Mouse (Mus musculus): ENCODE measurements at regions not wholly inside any gene's neighbourhood (a gene's known extent, or its start where the extent isn't known, plus 50 kb on each side); places are given as distances from the start of the nearest gene placed in this dataset.

DNA sequence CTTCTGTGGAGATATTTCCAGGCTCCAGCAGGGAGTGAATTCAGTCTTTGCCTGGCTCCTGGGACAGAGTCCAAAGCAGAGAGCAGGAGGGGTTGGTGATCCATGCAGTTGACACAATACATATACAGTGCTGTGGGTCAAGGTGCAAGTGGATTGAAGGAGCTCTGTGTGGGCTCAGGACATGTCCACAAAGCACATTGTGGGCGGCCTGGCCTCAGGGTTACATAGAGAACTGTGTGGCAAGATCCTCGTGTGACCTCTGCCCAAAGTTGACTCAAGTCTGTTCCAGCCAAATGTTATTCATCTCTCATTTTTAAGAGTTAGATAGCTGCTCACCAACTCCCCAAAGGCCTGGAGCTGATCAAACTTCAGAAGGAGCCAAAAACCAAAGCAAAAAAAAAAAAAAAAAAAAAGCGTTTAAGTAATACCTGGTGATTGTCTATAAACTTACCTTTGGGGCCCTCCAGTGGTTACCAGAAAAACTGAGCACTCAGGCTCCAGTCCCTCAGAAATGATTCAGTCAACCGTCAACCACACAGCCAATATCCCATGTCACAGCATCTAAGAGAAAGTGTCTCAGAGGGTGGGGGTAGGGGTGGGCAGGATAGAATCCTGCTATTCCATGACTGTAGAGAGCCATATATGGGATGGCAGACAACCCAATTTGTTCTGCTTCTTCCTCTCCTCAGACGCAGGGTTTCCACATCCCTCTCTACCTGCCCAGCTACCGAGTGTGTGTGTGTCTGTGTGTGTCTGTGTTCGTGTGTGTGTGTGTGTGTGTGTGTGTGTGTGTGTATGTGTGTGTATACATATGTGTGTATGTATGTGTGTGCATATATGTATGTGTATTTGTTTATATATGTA lies 91.9 kb upstream of the Far2 start:
- peak; percentile 16 for DNase-seq (ENCODE audit: low read depth, low spot score)

DNA sequence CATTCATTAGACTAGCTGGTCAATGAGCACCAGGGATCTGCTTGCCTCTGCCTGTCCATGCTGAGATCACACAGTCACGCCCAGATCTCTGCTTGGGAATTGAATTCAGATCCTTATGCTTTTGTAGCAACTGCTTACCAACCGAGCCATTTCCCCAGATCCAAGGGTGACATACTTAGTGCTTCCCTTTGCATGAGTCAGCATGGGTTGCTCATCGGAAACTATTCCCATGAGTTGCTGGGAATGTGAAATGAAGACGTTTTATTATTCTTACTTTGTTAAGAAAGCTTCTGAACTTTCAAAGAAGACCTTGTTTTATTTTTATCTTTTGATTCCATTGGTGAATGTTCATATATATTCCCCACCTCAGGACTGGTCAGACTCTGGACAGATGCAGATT lies 82.3 kb upstream of the Far2 start:
- DNase-seq (ENCODE audit: low read depth, low spot score), result no peak

DNA sequence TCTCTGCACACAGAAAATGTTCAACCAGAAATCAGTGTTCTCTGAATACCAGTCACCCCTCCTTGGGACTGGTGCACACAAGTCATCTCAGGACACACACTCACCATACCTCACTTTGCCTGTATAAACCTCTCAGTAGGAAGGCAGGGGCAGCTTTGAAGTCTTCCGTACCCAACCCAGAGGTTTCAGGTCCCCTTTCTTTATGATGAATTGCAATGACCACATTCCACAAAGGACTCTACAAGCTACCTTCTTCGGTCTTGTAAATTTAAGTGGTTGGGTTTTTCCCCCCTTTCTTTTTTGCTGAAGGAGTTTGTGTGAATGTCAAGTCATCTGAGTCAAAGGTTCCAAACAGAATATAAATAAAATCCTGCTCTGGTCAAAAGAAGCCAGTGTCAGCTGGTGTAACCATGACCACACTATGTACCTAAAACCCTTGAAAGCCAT lies 76.9 kb upstream of the Far2 start:
- no peak for DNase-seq (ENCODE audit: low read depth, low spot score)

DNA sequence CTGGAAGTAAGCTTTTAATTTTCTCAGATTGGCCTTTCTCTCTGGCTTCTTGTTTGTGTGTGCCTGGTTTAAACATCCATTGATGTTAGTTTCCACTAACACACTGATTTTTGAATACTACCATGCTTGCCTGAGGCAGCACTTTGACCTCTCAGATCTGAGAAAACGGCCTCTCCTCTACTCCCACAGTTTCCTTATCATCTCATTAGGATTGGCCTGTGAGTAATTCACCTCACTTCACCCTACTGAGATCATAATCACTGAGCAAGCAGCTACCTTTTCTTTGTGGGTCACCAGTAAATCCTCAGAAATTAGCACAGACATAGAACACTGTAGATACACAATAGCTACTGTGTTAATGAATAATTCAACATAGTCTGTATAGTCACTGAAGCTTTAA lies 74.5 kb upstream of the Far2 start:
- no peak for DNase-seq (ENCODE audit: low read depth, low spot score)

DNA sequence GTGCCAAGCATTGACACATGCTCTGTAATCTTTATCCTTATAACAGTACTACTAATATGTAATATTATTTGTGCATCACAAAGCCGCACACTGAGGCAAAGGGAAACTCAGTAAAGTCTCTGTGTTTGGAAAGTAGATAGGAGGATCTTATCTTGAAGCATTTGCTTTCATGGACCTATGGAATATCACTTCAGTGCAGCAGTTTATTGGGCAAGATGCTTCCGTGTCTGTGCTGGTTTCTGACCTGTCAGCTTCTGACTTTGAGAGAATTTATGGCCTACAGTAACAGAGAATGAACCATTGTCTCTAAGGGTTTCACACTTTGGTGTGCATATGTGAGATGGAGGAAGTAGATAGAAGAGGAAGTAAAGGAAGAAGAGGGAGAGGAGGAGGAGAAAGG lies 74.0 kb upstream of the Far2 start:
- no peak for DNase-seq (ENCODE audit: low read depth, low spot score)

DNA sequence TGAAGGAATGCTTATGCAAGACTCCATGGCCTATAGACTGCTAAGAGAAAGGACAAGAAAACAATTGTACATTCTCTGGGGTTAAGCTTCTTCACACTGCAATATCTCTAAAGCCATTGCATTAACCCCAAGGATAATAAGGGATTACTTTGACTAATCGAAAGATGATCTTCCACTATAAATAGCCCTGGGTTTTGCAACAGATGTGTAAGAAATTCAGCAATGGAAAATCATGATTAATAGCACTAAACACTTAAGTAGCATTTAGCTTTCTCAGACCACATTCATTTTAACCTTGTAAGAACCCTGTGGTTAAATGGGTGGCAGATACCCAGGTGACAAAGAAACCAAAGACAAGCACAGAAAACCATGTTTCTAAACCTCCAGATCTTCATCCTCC lies 71.1 kb upstream of the Far2 start:
- no peak for DNase-seq (ENCODE audit: low read depth, low spot score)

DNA sequence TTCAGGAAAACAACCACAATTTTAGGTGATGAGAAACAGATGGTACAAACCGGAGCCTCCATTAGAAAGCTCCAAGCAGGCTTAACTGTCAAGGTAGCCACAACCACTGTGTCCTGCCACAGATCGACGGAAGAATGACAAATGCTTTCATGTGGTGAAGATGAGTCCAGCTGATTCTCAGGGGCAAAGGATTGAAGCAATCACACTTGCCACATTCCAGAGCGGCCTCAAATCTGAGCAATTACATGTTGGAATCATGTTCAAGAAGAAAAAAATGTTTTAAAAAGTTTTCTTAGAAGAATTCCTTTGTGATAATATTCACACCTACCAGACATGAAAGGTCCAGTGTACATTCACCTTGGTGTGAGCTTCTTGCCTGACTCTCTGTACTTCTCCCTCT lies 57.7 kb upstream of the Far2 start:
- no peak for DNase-seq (ENCODE audit: low read depth, low spot score)

All from forelimb bud, embryonic 11.5 days (tissue).